Mouse (Mus musculus) embryonic fibroblast, embryonic 13.5 days (primary cell): ENCODE measurements around the gene Mfsd4a. TPM values are rescaled to one million over a fixed set of nuclear protein-coding genes. Genes with fewer than 3 reads are reported as not detected.

Experiments used
- H3K27ac ChIP-seq: 2 replicates; pipeline ENCODE4 v1.5.1; 2012; ENCODE audit warnings: low read length, control low read depth, inconsistent platforms; ENCODE audit not compliant: insufficient read depth
- H3K4me1 ChIP-seq: 2 replicates; pipeline ENCODE4 v1.6.1; 2011; ENCODE audit warnings: low read length; ENCODE audit not compliant: control insufficient read depth, insufficient read depth
- H3K4me3 ChIP-seq: 2 replicates; pipeline ENCODE4 v1.5.1; 2011; ENCODE audit warnings: mild to moderate bottlenecking, control low read depth, low read length; ENCODE audit not compliant: insufficient read depth
- CTCF ChIP-seq: IDR thresholded peaks from 2 replicates; pipeline ENCODE4 v1.5.1; 2011; ENCODE audit warnings: mild to moderate bottlenecking, control low read depth, low read length, moderate library complexity, borderline replicate concordance; ENCODE audit not compliant: insufficient read depth
- POLR2A ChIP-seq: IDR thresholded peaks from 2 replicates; pipeline ENCODE4 v1.6.1; 2011; ENCODE audit warnings: low read depth, mild to moderate bottlenecking, control low read depth, low read length, moderate library complexity
- polyA plus RNA-seq: library from polyadenylated mRNA; stranded (reverse); fragments of >200 nt; gene quantifications from 2 replicates; pipeline ENCODE4 v1.2.4, GENCODE M21; 2011; ENCODE audit warnings: low read depth; ENCODE audit not compliant: missing spikeins, insufficient read length

The Mfsd4a gene
- polyA plus RNA-seq, 1 experiment, result 0.67 TPM

- no peak for TF ChIP-seq CTCF
- TF ChIP-seq POLR2A, result no peak
- H3K4me1 ChIP-seq, result no peaks in the 10 kb centered on the region
- no peak overlapping the region for H3K4me3 ChIP-seq
- H3K27ac ChIP-seq, result no peak overlapping the region
Observed at GRCm38 (mm10) chr1:131995062-131995461, 72.8 kb downstream of the Mfsd4a start.

- no peak overlapping the region for H3K4me3 ChIP-seq
- H3K27ac ChIP-seq, result no peak overlapping the region
- no peak for TF ChIP-seq CTCF
- no peak for TF ChIP-seq POLR2A
- no peaks in the 10 kb centered on the region for H3K4me1 ChIP-seq
Observed at GRCm38 (mm10) chr1:131993169-131994040, 74.5 kb downstream of the Mfsd4a start.

- no peak for TF ChIP-seq CTCF
- no peak for TF ChIP-seq POLR2A
- Histone ChIP-seq H3K4me1 (no peaks in the 10 kb centered on the region), H3K4me3 (no peak overlapping the region), H3K27ac (no peak overlapping the region)
Observed at GRCm38 (mm10) chr1:131992561-131993001, 75.3 kb downstream of the Mfsd4a start.

GRCm38 (mm10) chr1:131990083-131990760 is 77.6 kb downstream of the Mfsd4a start:
- TF ChIP-seq CTCF (no peak), POLR2A (no peak)
- H3K4me3 ChIP-seq, result no peak overlapping the region
- no peak overlapping the region for H3K27ac ChIP-seq
- H3K4me1 ChIP-seq, result no peaks in the 10 kb centered on the region

DNA sequence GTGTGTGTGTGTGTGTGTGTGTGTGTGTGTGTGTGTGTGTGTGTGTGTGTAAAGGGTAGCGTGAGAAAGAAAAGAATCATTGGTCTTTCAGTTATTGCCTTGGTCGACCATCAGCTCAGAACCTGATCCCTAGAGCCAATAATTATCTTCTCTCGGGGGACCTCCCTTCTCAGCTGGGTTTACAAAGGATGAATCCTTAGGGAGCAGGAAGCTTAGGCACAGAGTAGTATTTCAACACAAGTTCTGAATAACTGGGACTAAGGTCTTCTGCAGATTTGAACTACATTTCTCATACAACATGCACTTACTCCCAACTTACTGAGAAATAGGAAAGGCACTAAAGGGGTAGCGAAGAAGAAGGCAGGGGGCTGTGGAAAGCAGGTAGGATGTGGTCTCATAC is 78.4 kb downstream of the Mfsd4a start:
- TF ChIP-seq POLR2A, result no peak
- no peak for TF ChIP-seq CTCF
- no peak overlapping the region for H3K4me3 ChIP-seq
- H3K27ac ChIP-seq, result no peak overlapping the region
- no peaks in the 10 kb centered on the region for H3K4me1 ChIP-seq

- Histone ChIP-seq H3K4me3 (no peak overlapping the region), H3K27ac (no peak overlapping the region), H3K4me1 (no peaks in the 10 kb centered on the region)
- TF ChIP-seq CTCF (no peak), POLR2A (no peak)
Observed at GRCm38 (mm10) chr1:131987432-131987831, 80.4 kb downstream of the Mfsd4a start.

GRCm38 (mm10) chr1:131983806-131984205 is 84.1 kb downstream of the Mfsd4a start:
- H3K4me1 ChIP-seq, result no peaks in the 10 kb centered on the region
- H3K27ac ChIP-seq, result no peak overlapping the region
- TF ChIP-seq CTCF, result no peak
- no peak for TF ChIP-seq POLR2A
- H3K4me3 ChIP-seq, result no peak overlapping the region

- no peak for TF ChIP-seq POLR2A
- TF ChIP-seq CTCF, result peak; percentile 84
- no peak overlapping the region for H3K27ac ChIP-seq
- no peak overlapping the region for H3K4me3 ChIP-seq
- no peaks in the 10 kb centered on the region for H3K4me1 ChIP-seq
Observed at GRCm38 (mm10) chr1:131982907-131983306, 85.0 kb downstream of the Mfsd4a start.

- no peak for TF ChIP-seq POLR2A
- TF ChIP-seq CTCF, result peak; percentile 62; the same call in 1 of the 2 replicates
- Histone ChIP-seq H3K27ac (no peak overlapping the region), H3K4me1 (no peaks in the 10 kb centered on the region), H3K4me3 (no peak overlapping the region)
Observed at GRCm38 (mm10) chr1:131981378-131982013, 86.4 kb downstream of the Mfsd4a start.

- TF ChIP-seq POLR2A (no peak), CTCF (no peak)
- Histone ChIP-seq H3K27ac (no peak overlapping the region), H3K4me3 (no peak overlapping the region), H3K4me1 (no peaks in the 10 kb centered on the region)
Observed at GRCm38 (mm10) chr1:131980471-131980870, 87.4 kb downstream of the Mfsd4a start.

DNA sequence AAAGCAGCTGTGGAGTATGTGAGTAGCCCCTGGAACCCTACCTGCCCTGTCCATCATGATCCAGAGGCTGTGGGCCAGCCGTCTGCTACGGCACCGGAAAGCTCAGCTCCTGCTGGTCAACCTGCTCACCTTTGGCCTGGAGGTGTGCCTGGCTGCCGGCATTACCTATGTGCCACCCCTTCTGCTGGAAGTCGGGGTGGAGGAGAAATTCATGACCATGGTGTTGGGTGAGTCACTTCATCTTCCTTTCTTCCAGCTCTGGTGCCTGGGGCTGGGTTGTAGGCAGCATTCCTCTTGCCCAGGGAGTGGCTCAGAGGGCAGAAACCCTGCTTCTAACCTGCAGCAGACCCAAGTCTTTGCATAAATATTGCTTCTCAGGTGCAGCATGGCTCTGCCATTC is 91.0 kb downstream of the Mfsd4a start:
- TF ChIP-seq POLR2A (no peak), CTCF (no peak)
- Histone ChIP-seq H3K4me1 (no peaks in the 10 kb centered on the region), H3K27ac (no peak overlapping the region), H3K4me3 (no peak overlapping the region)
